Mouse (Mus musculus) cortical plate, adult 2 months (tissue): Measurements from ENCODE around the gene Tlcd2.

Experiments
- CTCF ChIP-seq: fragments of 200-500 bp; IDR thresholded peaks from 2 replicates; pipeline ENCODE4 v1.5.1; 2011; ENCODE audit warnings: mild to moderate bottlenecking, control low read depth, low read length; ENCODE audit not compliant: insufficient read depth; ENCODE audit errors: extremely low read depth
- POLR2A ChIP-seq: fragments of 200-500 bp; IDR thresholded peaks from 2 replicates; pipeline ENCODE4 v1.6.1; 2011; ENCODE audit warnings: mild to moderate bottlenecking, low read length, control low read depth; ENCODE audit not compliant: insufficient read depth; ENCODE audit errors: extremely low read depth

- TF ChIP-seq CTCF (no peak), POLR2A (no peak)
These were observed 40.6 kb upstream of the Tlcd2 start for GRCm38 (mm10) chr11:75420810-75421374.
